ENCODE assay signal across 8 mouse cellular contexts in genomic region chr17:35822564-35822963, GRCm38 (mm10). TPM values are rescaled to one million over a fixed set of nuclear protein-coding genes. Genes with fewer than 3 reads are reported as not detected.
DNase-seq lines count a peak whose midpoint lies in the region; ATAC-seq and TF ChIP-seq lines count a peak whose summit lies in the region.

No protein-coding gene starts in this region.

- H3K9me3 ChIP-seq in heart, embryonic 10.5 days, result no peaks in the 10 kb centered on the region
- no peaks in the 10 kb centered on the region for H3K9me3 ChIP-seq in limb, embryonic 14.5 days (ENCODE audit: control insufficient read depth, low read length)
- H3K9me3 ChIP-seq in stomach, embryonic 16.5 days (replicated peaks; ENCODE audit: control insufficient read depth, low read length), result no peaks in the 10 kb centered on the region

- H3K27me3 ChIP-seq in heart, embryonic 10.5 days (ENCODE audit: insufficient read depth, poor library complexity, severe bottlenecking), result no peaks in the 10 kb centered on the region; the same call in 1 of the 2 replicates
- peaks cover 8% of the 10 kb centered on the region; the same call in 1 of the 2 replicates for H3K27me3 ChIP-seq in thymus, adult 2 months (ENCODE audit: control insufficient read depth, insufficient read depth, low read length)
- H3K27me3 ChIP-seq in limb, embryonic 14.5 days (ENCODE audit: control insufficient read depth, insufficient read depth, low read length), result no peaks in the 10 kb centered on the region
- H3K27me3 ChIP-seq in stomach, embryonic 16.5 days (ENCODE audit: control insufficient read depth, insufficient read depth, low read length), result no peaks in the 10 kb centered on the region

- peak; percentile 1; the same call in 1 of the 2 replicates for ATAC-seq in limb, embryonic 14.5 days (ENCODE audit: low FRiP score, low read depth)
- no peak; the same call in 1 of the 2 replicates for ATAC-seq in stomach, embryonic 16.5 days (ENCODE audit: insufficient read depth, low FRiP score)

- peaks cover 31% of the 10 kb centered on the region for H3K36me3 ChIP-seq in heart, embryonic 10.5 days
- no peaks in the 10 kb centered on the region for H3K36me3 ChIP-seq in thymus, adult 2 months (ENCODE audit: control insufficient read depth, insufficient read depth, low read length)
- peaks cover 19% of the 10 kb centered on the region for H3K36me3 ChIP-seq in limb, embryonic 14.5 days (ENCODE audit: control insufficient read depth, insufficient read depth, low read length)
- peaks cover 9% of the 10 kb centered on the region; the same call in 1 of the 2 replicates for H3K36me3 ChIP-seq in stomach, embryonic 16.5 days (ENCODE audit: control insufficient read depth, insufficient read depth, low read length)

- peak overlapping the region; percentile 97 for H3K4me2 ChIP-seq in limb, embryonic 14.5 days (replicated peaks; ENCODE audit: low read depth, low read length, severe bottlenecking)
- H3K4me2 ChIP-seq in stomach, embryonic 16.5 days (ENCODE audit: low read depth, low read length), result peak overlapping the region; percentile 98

- no peak for DNase-seq in heart, embryonic 10.5 days (ENCODE audit: low spot score)
- no peak for DNase-seq in heart, adult 18-20 months
- no peak for DNase-seq in thymus, adult 2 months
- no peak for DNase-seq in thymus, postnatal 36 days
- peak; percentile 55 for DNase-seq in limb, embryonic 14.5 days (ENCODE audit: low spot score)
- DNase-seq in natural killer cell, adult 2 months (ENCODE audit: low spot score in 2 of 2), result no peak
- no peak for DNase-seq in right cerebral cortex, postnatal 25 days

- H3K9ac ChIP-seq in limb, embryonic 14.5 days (ENCODE audit: low read depth, low read length, severe bottlenecking), result peak overlapping the region; percentile 69
- H3K9ac ChIP-seq in stomach, embryonic 16.5 days (ENCODE audit: low read length), result peak overlapping the region; percentile 83

- 2% methylated on average over 11 of the region's 11 CpGs for WGBS in heart, embryonic 10.5 days
- WGBS in thymus, adult 2 months, result under 1% methylated on average over 11 of the region's 11 CpGs
- WGBS in limb, embryonic 14.5 days, result under 1% methylated on average over 11 of the region's 11 CpGs
- 4% methylated on average over 11 of the region's 11 CpGs for WGBS in stomach, embryonic 16.5 days

- no peak for TF ChIP-seq POLR2A in thymus, adult 2 months (IDR thresholded peaks at IDR 0.05; ENCODE audit: control insufficient read depth, extremely low read depth, insufficient read depth, low read length, poor library complexity)
- TF ChIP-seq POLR2A in limb, embryonic 14.5 days (IDR thresholded peaks at IDR 0.05; ENCODE audit: borderline replicate concordance, extremely low read depth, insufficient read depth, insufficient read length), result no peak

- TF ChIP-seq CTCF in thymus, adult 2 months (IDR thresholded peaks at IDR 0.05; ENCODE audit: borderline replicate concordance, control insufficient read depth, extremely low read depth, insufficient read depth, low read length, poor library complexity), result no peak

- H3K27ac ChIP-seq in heart, embryonic 10.5 days, result peak overlapping the region; percentile 96
- H3K27ac ChIP-seq in thymus, adult 2 months (ENCODE audit: control insufficient read depth, insufficient read depth, low read length), result peak overlapping the region; percentile 18; the same call in 1 of the 2 replicates
- H3K27ac ChIP-seq in limb, embryonic 14.5 days (replicated peaks; ENCODE audit: low read depth, low read length), result peak overlapping the region; percentile 61
- peak overlapping the region; percentile 86 for H3K27ac ChIP-seq in stomach, embryonic 16.5 days (ENCODE audit: low read length)

- H3K4me1 ChIP-seq in heart, embryonic 10.5 days, result peaks cover 27% of the 10 kb centered on the region
- H3K4me1 ChIP-seq in thymus, adult 2 months (replicated peaks; ENCODE audit: control insufficient read depth, insufficient read depth, low read length), result peaks cover 32% of the 10 kb centered on the region
- H3K4me1 ChIP-seq in limb, embryonic 14.5 days (ENCODE audit: control insufficient read depth, insufficient read depth, low read length), result peaks cover 18% of the 10 kb centered on the region; the same call in 1 of the 2 replicates
- H3K4me1 ChIP-seq in stomach, embryonic 16.5 days (ENCODE audit: control insufficient read depth, insufficient read depth, low read length), result peaks cover 12% of the 10 kb centered on the region; the same call in 1 of the 2 replicates

- H3K4me3 ChIP-seq in heart, embryonic 10.5 days, result peak overlapping the region; percentile 86
- peak overlapping the region; percentile 78 for H3K4me3 ChIP-seq in thymus, adult 2 months (ENCODE audit: control insufficient read depth, insufficient read depth, low read length)
- peak overlapping the region; percentile 65 for H3K4me3 ChIP-seq in limb, embryonic 14.5 days (replicated peaks; ENCODE audit: low read length)
- H3K4me3 ChIP-seq in stomach, embryonic 16.5 days (replicated peaks; ENCODE audit: low read length), result peak overlapping the region; percentile 78

RNA-seq across cellular contexts. Expression of gene Flot1, which starts 0.5 kb away (rescaled TPM):
- polyA plus RNA-seq in heart, embryonic 10.5 days (2016; fragmentation: Nextera tagmentation; extraction: Ambion mirVana), result 66.2 and 71.7 TPM in 2 replicates
- total RNA-seq in heart, adult 18-20 months (2021), result 100 to 1,000 TPM; 146 to 154 TPM
- 62.4 and 70.4 TPM in 2 replicates for polyA plus RNA-seq in thymus, adult 2 months (2012; rRNA removed)
- 61.8 and 66.3 TPM in 2 replicates for polyA plus RNA-seq in limb, embryonic 14.5 days (2012; rRNA removed)
- 47.2 and 53.7 TPM in 2 replicates for polyA plus RNA-seq in limb, embryonic 14.5 days (2014; fragmentation: Nextera tagmentation; extraction: Ambion mirVana)
- polyA plus RNA-seq in stomach, embryonic 16.5 days (2015; fragmentation: Nextera tagmentation; extraction: Ambion mirVana), result 55.8 and 58.2 TPM in 2 replicates

RNA-seq across cellular contexts. Expression of gene Ier3, which starts 1.1 kb away (rescaled TPM):
- 13.2 and 16.8 TPM in 2 replicates for polyA plus RNA-seq in heart, embryonic 10.5 days (2016; fragmentation: Nextera tagmentation; extraction: Ambion mirVana)
- 10 to 100 TPM; 20.2 to 25.6 TPM for total RNA-seq in heart, adult 18-20 months (2021)
- 6.2 and 6.4 TPM in 2 replicates for polyA plus RNA-seq in thymus, adult 2 months (2012; rRNA removed)
- polyA plus RNA-seq in limb, embryonic 14.5 days (2012; rRNA removed), result 10.8 and 12.2 TPM in 2 replicates
- polyA plus RNA-seq in limb, embryonic 14.5 days (2014; fragmentation: Nextera tagmentation; extraction: Ambion mirVana), result 8.8 and 8.9 TPM in 2 replicates
- polyA plus RNA-seq in stomach, embryonic 16.5 days (2015; fragmentation: Nextera tagmentation; extraction: Ambion mirVana), result 22.1 and 24.4 TPM in 2 replicates

RNA-seq across cellular contexts. Expression of gene Tubb5, which starts 15.5 kb away (rescaled TPM):
- polyA plus RNA-seq in heart, embryonic 10.5 days (2016; fragmentation: Nextera tagmentation; extraction: Ambion mirVana), result 911 and 1,091 TPM in 2 replicates
- 10 to 100 TPM; 89.4 to 92.2 TPM for total RNA-seq in heart, adult 18-20 months (2021)
- 1,522 and 2,049 TPM in 2 replicates for polyA plus RNA-seq in thymus, adult 2 months (2012; rRNA removed)
- 1,341 and 1,699 TPM in 2 replicates for polyA plus RNA-seq in limb, embryonic 14.5 days (2012; rRNA removed)
- 808 and 880 TPM in 2 replicates for polyA plus RNA-seq in limb, embryonic 14.5 days (2014; fragmentation: Nextera tagmentation; extraction: Ambion mirVana)
- 649 and 665 TPM in 2 replicates for polyA plus RNA-seq in stomach, embryonic 16.5 days (2015; fragmentation: Nextera tagmentation; extraction: Ambion mirVana)

RNA-seq across cellular contexts. Expression of gene Mdc1, which starts 18.8 kb away (rescaled TPM):
- polyA plus RNA-seq in heart, embryonic 10.5 days (2016; fragmentation: Nextera tagmentation; extraction: Ambion mirVana), result 25.3 and 29.1 TPM in 2 replicates
- 10 to 100 TPM; 13.3 to 17.8 TPM for total RNA-seq in heart, adult 18-20 months (2021)
- 17.4 and 22.4 TPM in 2 replicates for polyA plus RNA-seq in thymus, adult 2 months (2012; rRNA removed)
- 24.9 and 28.8 TPM in 2 replicates for polyA plus RNA-seq in limb, embryonic 14.5 days (2012; rRNA removed)
- polyA plus RNA-seq in limb, embryonic 14.5 days (2014; fragmentation: Nextera tagmentation; extraction: Ambion mirVana), result 12.2 and 13.9 TPM in 2 replicates
- 11.7 and 16.2 TPM in 2 replicates for polyA plus RNA-seq in stomach, embryonic 16.5 days (2015; fragmentation: Nextera tagmentation; extraction: Ambion mirVana)

RNA-seq across cellular contexts. Expression of gene Nrm, which starts 38.6 kb away (rescaled TPM):
- polyA plus RNA-seq in heart, embryonic 10.5 days (2016; fragmentation: Nextera tagmentation; extraction: Ambion mirVana), result 56.5 and 58.3 TPM in 2 replicates
- total RNA-seq in heart, adult 18-20 months (2021), result 1 to 10 TPM; 1.8 to 2.5 TPM
- 82.8 and 111 TPM in 2 replicates for polyA plus RNA-seq in thymus, adult 2 months (2012; rRNA removed)
- polyA plus RNA-seq in limb, embryonic 14.5 days (2012; rRNA removed), result 77.5 and 80.7 TPM in 2 replicates
- polyA plus RNA-seq in limb, embryonic 14.5 days (2014; fragmentation: Nextera tagmentation; extraction: Ambion mirVana), result 49.5 and 56.4 TPM in 2 replicates
- polyA plus RNA-seq in stomach, embryonic 16.5 days (2015; fragmentation: Nextera tagmentation; extraction: Ambion mirVana), result 48.9 and 51.5 TPM in 2 replicates

Comparison
In these comparisons a context has a peak if more than half of its experiments do, and no peak if none do; other contexts are left out.
1. H3K27ac ChIP-seq: peak in every context shown above with its lines; median percentile 96 in heart, embryonic 10.5 days; 86 in stomach, embryonic 16.5 days; 61 in limb, embryonic 14.5 days; 18 in thymus, adult 2 months.